Mouse (Mus musculus): ENCODE results near the gene Bcl9.

Bcl9 gene

DNA sequence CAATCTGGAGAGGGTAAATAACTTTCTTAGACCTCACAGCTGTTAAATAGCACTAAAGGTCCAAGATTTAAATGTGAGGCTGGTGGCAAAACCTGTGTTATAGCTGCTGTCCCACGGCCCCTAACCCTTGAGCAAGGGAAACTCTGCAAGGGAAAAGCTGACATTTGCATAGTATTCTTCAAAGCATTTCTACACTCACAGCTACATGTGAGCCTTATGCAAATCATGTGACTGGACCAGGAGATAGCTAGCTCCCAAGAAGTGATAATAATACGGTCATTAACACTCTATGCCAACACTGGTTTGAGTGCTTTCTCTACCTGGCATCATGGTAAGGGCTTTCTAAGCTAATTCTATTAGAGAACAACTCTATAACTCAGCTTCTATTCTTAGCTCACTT is 60.3 kb downstream of the Bcl9 start:
- in situ Hi-C loops (cut with MboI; ENCODE audit: unreplicated experiment in 2 of 2): no loop called here

DNA sequence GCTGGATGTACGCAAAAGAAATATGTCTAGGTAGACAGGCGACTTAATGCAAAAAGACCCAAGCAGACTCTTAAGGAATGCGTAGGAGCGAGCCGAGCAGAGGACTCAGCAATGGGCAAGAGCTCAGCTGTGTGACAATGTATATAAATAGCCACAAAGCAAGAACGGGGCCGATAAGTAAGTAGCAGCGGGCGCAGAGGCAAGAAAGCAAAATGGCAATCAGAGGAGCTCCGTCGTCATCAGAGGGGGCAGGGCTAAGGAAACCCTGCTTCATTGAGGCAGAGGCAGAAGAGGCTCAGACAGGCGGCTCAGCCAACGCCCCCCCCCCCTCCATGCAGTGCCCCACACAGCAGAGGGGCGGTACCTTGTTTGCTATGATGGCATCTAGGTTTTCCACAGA is 62.9 kb downstream of the Bcl9 start:
- in situ Hi-C loops (cut with MboI; ENCODE audit: unreplicated experiment in 2 of 2): no loop called here

DNA sequence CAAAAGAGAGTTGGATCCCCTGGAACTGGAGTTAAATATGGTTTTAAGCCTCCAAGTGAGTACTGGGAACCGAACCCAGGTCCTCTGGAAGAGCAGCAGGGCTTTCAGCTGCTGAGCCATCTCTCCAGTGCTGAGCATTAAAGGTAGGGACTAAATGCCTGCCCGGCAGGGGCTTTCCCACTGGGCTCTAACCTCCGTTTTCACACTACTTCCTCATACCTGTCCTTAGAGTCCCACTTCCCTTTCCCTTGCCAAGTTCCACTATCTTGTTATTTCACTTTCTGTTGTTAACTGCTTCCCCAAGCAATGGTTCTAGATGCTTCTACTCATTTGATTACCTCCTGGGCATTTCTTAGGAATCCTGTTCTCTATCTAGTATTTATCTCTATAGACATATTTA is 65.4 kb downstream of the Bcl9 start:
- in situ Hi-C loops (cut with MboI; ENCODE audit: unreplicated experiment in 2 of 2): no loop called here

DNA sequence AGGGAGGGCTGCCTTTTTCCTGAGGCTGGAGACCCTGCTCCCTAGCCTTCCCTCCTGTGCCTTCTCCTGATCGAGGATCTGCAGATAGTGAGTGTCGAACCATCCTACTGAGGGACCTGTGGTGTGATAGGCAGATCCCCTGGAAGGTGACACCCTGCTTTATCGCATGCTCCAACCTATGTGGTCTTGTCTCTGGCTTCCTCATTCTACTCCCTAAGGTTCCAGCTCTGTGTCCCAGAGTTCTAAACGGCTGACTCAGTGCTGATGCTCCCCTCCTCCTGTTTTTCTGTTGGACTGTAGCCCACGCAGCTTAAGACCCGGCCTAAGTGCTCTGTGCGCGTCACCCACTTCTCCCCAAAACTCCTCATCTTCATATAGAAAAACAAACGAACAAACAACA is 65.9 kb downstream of the Bcl9 start:
- in situ Hi-C loops (cut with MboI; ENCODE audit: unreplicated experiment in 2 of 2): no loop called here

DNA sequence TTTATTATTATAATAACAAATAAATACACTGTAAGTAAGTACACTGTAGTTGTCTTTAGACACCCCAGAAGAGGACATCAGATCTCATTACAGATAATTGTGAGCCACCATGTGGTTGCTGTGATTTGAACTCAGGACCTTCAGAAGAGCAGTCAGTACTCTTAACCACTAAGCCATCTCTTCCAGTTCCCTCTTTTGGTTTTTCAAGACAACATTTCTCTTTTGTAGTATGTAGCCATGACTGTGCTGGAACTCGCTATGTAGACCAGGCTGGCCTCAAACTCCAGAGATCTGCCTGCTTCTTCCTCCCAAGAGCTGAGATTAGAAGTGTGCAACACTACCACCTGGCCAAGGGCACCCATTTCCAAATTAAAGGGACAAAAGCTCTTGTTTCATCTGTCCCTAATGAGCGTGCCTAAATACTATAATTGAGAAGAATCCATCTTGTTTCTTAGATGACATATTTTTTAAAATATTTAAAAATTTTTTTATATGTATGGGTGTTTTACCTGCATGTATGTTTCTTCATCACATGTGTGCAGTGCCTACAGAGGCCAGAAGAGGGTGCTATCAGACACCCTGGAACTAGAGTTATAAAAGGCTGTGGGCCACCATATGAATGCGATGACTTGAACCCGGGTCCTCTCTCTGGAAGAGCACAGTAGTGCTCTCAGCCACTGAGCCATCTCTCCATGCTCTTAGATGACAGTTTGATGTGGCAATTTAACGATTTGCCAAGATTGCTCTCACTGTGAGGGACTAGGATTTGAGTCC is 66.9 kb downstream of the Bcl9 start:
- in situ Hi-C loops (cut with MboI; ENCODE audit: unreplicated experiment in 2 of 2): no loop called here

DNA sequence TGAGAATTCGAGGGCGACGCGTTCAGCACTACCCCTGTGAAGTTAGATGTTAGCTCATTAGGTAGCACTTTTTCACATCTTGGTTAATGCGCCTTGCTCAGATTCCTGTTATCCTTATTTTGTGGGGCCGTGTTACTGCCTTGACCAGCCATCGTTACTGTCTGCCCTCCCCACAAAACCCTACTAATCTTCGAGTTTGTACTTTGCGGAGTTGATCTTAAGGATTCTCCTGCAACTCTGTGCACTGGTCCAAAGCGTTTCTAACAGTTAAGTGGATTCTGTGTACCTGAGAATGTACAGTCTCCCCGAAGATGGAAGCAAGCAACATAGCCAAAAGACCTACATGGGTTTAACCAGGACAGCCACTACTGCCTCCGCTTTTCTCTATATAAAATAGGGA is 69.3 kb downstream of the Bcl9 start:
- in situ Hi-C loops (cut with MboI; ENCODE audit: unreplicated experiment in 2 of 2): no loop called here

GRCm38 (mm10) chr3:97228020-97228419 is 69.7 kb downstream of the Bcl9 start:
- in situ Hi-C loops (cut with MboI; ENCODE audit: unreplicated experiment in 2 of 2): no loop called here

DNA sequence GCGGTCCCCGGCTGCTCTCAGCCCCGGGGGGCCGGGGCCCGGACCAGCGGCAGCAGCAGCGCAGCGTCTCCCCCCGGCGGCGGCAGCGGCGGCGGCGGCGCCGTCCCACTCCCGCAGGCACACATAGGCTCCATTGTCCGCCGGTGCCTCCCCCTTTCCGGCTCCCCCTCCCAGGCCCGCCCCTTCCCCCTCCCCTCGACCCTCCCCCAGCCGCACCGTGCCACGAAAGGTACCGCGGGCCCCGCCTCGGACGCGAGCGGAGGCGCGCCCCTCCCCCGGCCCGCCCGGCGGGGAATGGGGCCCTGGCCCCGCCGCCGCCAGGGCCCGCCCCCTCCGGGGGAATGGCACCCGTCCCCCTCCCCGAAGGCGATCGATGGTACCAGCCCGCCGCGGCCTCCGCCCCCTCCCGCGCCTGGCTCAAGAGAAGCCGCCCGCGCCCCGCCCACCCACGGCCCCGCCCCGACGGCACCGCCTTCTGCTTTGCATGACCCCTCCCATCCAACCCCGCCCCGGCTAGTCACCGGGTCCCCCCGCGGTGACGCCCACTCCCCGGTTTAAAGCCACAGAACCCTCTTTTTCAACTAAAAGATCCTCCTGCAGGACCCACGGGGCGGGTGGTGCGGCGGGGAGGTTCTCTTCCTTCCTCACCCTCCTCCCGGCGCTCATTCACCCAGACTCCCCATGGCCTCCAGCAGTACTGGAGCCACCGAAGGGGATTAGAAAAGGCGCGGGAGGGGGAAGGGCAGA is 70.3 kb downstream of the Bcl9 start:
- in situ Hi-C loops (cut with MboI; ENCODE audit: unreplicated experiment in 2 of 2): no loop called here

DNA sequence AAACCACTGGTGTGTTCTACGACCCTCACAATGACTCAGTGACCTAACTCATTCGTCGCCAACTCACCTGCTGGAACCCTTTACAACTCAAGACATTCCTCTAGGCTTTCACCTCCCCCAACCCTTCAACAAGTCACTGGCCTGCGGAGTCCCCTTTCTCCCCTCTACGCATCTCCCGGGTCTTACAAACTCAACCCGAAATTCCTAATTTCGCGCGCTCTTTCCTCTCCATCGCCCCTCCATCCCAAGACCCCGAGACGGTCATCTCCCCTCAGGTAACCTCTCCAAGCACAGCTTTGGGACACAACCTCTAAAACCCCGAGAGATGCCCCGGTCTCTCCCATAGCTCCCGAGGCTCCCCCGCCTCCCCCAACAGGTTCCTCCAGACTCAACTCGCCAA is 71.0 kb downstream of the Bcl9 start:
- in situ Hi-C loops (cut with MboI; ENCODE audit: unreplicated experiment in 2 of 2): no loop called here

DNA sequence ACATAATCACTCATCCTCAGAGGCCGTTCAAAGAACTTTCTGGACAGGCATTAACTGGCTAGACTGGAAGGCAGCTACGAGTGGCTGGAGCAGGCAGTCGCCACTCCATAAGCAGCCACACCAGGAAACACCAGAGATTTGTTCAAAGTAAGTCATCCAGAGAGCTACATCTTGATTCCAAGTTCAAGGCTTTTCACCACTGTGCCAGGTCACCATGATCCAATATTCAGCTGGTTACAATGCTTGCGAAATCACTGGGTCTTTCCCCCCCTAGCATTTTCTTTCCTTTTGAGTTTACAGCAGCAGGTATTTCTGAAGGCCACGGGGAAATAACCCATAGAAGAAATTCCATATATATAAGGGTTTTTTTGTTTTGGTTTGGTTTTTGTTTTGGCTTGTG is 72.5 kb downstream of the Bcl9 start:
- in situ Hi-C loops (cut with MboI; ENCODE audit: unreplicated experiment in 2 of 2): no loop called here

DNA sequence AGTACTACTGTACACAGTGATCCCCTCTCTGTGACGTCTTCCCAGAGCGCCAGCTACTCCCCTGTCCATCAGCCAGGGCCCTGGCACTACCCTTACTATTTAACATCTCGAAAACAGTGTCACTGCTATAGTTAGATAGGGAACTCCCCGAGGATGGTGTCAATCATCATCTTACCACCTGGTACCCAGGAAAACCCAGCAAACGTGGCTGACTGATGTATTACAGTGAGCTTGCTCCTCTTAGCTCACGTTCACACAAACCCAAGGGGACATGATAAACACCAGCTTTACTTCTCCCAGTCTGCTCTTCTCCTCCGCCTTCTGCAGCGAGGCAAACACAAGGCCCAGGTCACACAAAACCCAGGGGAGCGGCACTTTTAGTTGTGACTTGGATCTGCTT is 74.5 kb downstream of the Bcl9 start:
- in situ Hi-C loops (cut with MboI; ENCODE audit: unreplicated experiment in 2 of 2): no loop called here

- in situ Hi-C loops (cut with MboI; ENCODE audit: unreplicated experiment in 2 of 2): no loop called here
Observed at GRCm38 (mm10) chr3:97215526-97215925, 82.2 kb downstream of the Bcl9 start.

GRCm38 (mm10) chr3:97214439-97214838 is 83.3 kb downstream of the Bcl9 start:
- in situ Hi-C loops (cut with MboI; ENCODE audit: unreplicated experiment in 2 of 2): no loop called here

GRCm38 (mm10) chr3:97213871-97214270 is 83.8 kb downstream of the Bcl9 start:
- in situ Hi-C loops (cut with MboI; ENCODE audit: unreplicated experiment in 2 of 2): no loop called here

DNA sequence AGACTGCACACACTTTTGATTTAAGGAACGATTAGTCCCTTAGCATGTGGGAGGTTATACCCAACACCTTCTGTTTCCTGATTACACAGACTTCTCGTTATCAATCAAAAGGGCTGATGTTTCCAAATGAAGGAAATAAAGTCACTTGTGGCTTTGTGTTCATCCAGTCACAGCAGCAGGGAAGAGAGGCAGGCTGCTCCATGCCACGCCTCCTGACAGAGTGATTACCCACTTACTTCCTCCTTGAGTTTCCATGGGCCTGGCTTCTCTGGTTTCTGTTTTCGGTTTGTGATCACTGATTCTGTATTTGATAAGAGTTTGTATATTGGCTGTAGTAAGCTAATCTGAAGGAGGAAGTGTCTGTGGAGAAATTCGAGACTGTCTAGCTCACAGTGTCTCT is 86.5 kb downstream of the Bcl9 start:
- in situ Hi-C loops (cut with MboI; ENCODE audit: unreplicated experiment in 2 of 2): no loop called here

DNA sequence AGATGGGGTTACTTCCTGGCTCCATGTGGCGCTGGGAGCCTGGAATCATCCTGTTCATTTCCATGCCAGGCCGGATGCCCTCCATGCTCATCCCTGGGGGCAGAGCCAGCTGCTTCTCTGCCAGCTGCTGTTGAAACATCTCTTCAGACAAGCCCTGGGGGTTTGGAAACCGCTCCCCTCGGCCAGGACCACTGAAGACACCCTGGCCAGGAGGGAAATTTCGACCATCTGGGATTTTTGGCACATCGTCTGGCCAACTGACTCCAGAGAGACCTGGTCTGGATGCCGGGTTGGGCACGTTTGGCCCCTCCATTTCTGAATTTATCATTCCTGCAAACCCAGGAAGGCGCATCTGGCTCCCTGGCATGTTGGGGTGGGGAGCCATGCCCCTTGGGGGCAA is 88.4 kb downstream of the Bcl9 start:
- in situ Hi-C loops (cut with MboI; ENCODE audit: unreplicated experiment in 2 of 2): no loop called here

- in situ Hi-C loops (cut with MboI; ENCODE audit: unreplicated experiment in 2 of 2): no loop called here
Observed at GRCm38 (mm10) chr3:97206521-97206920, 91.2 kb downstream of the Bcl9 start.

GRCm38 (mm10) chr3:97203880-97204279 is 93.8 kb downstream of the Bcl9 start:
- in situ Hi-C loops (cut with MboI; ENCODE audit: unreplicated experiment in 2 of 2): no loop called here

GRCm38 (mm10) chr3:97201943-97202342 is 95.8 kb downstream of the Bcl9 start:
- in situ Hi-C loops (cut with MboI; ENCODE audit: unreplicated experiment in 2 of 2): no loop called here

DNA sequence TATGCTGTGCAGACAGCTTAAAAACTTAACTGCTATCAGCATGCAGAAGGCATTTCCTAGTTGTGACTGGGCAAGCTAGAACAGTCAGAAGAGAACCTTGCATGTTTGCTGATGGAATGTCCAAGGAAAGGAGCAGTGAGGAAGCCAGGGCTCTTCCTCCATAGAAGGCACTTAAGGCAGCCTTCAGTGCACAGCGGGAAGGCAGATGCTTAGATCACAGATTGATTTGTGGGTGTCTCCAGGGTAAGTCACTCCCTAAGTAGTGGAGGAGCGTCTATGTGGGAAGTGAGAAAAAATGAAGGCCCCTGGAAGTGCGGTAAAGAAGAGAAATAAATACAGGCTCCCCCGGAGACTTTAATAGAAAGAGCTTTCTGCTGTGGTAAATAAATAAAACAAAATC is 98.5 kb downstream of the Bcl9 start:
- in situ Hi-C loops (cut with MboI; ENCODE audit: unreplicated experiment in 2 of 2): no loop called here

DNA sequence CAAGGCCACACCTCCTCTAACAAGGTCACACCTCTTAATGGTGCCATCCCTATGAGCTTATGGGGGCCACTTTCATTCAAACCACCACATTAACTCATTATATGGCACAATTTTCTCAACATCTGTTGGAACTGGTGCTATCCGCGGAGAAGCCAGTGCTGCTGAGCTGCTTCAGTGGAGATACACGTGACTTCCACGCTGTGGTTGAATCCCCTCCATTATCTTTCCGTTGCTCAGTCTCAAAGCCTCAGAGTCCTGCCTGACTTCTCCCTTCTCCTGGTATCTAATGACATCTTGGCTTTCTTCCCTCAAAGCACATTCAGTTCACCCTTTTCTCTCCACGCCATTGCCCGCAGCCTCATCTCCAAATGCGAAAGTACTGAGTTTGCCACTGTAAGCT is 101.1 kb downstream of the Bcl9 start:
- in situ Hi-C loops (cut with MboI; ENCODE audit: unreplicated experiment in 2 of 2): no loop called here

Measured in v-Abl transformed pro-B cells (cell line).